Mouse (Mus musculus): Measurements from ENCODE around the gene Emc6. TPM values are rescaled to one million over a fixed set of nuclear protein-coding genes. Genes with fewer than 3 reads are reported as not detected.

The Emc6 gene
- total RNA-seq, 2 experiments from 2014 or later, result 72.4 to 75.5 TPM

GRCm38 (mm10) chr11:73177895-73178294 is 1.1 kb upstream of the Emc6 start:
- DNase-seq, result no peak
- intact Hi-C loops (cut with DNase I), result loop anchor here (5.0 kb wide), 1 partner anchor 41 kb away; the partner anchor contains the start of gene Haspin

- peak; percentile 88 to 90 for DNase-seq
- intact Hi-C loops (cut with DNase I), result loop anchor here (5.0 kb wide), 1 partner anchor 40 kb away; the partner anchor contains the start of gene Haspin
Observed at GRCm38 (mm10) chr11:73177509-73177875, 655 bp upstream of the Emc6 start.

GRCm38 (mm10) chr11:73176186-73176585 is 651 bp downstream of the Emc6 start:
- intact Hi-C loops (cut with DNase I), result loop anchor here (5.0 kb wide), 1 partner anchor 39 kb away; the partner anchor contains the start of gene Haspin
- no peak for DNase-seq

GRCm38 (mm10) chr11:73175612-73176011 is 1.2 kb downstream of the Emc6 start:
- intact Hi-C loops (cut with DNase I), result loop anchor here (5.0 kb wide), 1 partner anchor 38 kb away; the partner anchor contains the start of gene Haspin
- no peak for DNase-seq

GRCm38 (mm10) chr11:73172186-73172585 is 4.7 kb downstream of the Emc6 start:
- peak; percentile 62 to 63 for DNase-seq
- intact Hi-C loops (cut with DNase I), result no loop called here

- intact Hi-C loops (cut with DNase I), result no loop called here
- peak; percentile 54 to 74 for DNase-seq
Observed at GRCm38 (mm10) chr11:73169231-73169630, 7.6 kb downstream of the Emc6 start.

- intact Hi-C loops (cut with DNase I), result no loop called here
- no peak for DNase-seq
Observed at GRCm38 (mm10) chr11:73168576-73168975, 8.3 kb downstream of the Emc6 start.

GRCm38 (mm10) chr11:73168071-73168470 is 8.8 kb downstream of the Emc6 start:
- intact Hi-C loops (cut with DNase I), result no loop called here
- no peak for DNase-seq

GRCm38 (mm10) chr11:73162284-73162683 is 14.6 kb downstream of the Emc6 start:
- no peak for DNase-seq
- intact Hi-C loops (cut with DNase I), result no loop called here

GRCm38 (mm10) chr11:73161616-73162015 is 15.2 kb downstream of the Emc6 start:
- DNase-seq, result no peak
- intact Hi-C loops (cut with DNase I), result no loop called here

GRCm38 (mm10) chr11:73160811-73161200 is 16.0 kb downstream of the Emc6 start:
- DNase-seq, result peak; percentile 52 to 67
- intact Hi-C loops (cut with DNase I), result no loop called here

GRCm38 (mm10) chr11:73159957-73160810 is 16.7 kb downstream of the Emc6 start, which contains the start of gene P2rx5:
Gene P2rx5, plus strand, starts transcription at chr11:73160421.
- intact Hi-C loops (cut with DNase I), result loop anchor here (2.0 kb wide), 1 partner anchor 21 kb away; the partner anchor contains the start of gene Haspin

GRCm38 (mm10) chr11:73155071-73155470 is 21.8 kb downstream of the Emc6 start:
- intact Hi-C loops (cut with DNase I), result no loop called here
- no peak for DNase-seq

More at GRCm38 (mm10) chr11:73159957-73160810, 16.7 kb downstream of the Emc6 start, which contains the start of gene P2rx5:
- DNase-seq, result peak; percentile 67 to 68

GRCm38 (mm10) chr11:73148209-73148608 is 28.6 kb downstream of the Emc6 start:
- no peak for DNase-seq
- intact Hi-C loops (cut with DNase I), result no loop called here

GRCm38 (mm10) chr11:73146975-73147365 is 29.9 kb downstream of the Emc6 start:
- DNase-seq, result no peak
- intact Hi-C loops (cut with DNase I), result no loop called here

GRCm38 (mm10) chr11:73146026-73146974 is 30.5 kb downstream of the Emc6 start:
- intact Hi-C loops (cut with DNase I), result no loop called here
- DNase-seq, result no peak

GRCm38 (mm10) chr11:73144261-73144681 is 32.6 kb downstream of the Emc6 start:
- peak in 1 of 2 experiments; percentile 14 for DNase-seq
- intact Hi-C loops (cut with DNase I), result no loop called here

GRCm38 (mm10) chr11:73137591-73138501 is 39.0 kb downstream of the Emc6 start, which contains the start of gene Haspin:
Gene Haspin, minus strand, starts transcription at chr11:73138294.
- DNase-seq, result peak; percentile 94 to 97

GRCm38 (mm10) chr11:73137116-73137515 is 39.7 kb downstream of the Emc6 start:
- intact Hi-C loops (cut with DNase I), result loop anchor here (2.0 to 5.0 kb wide), 3 partner anchors 40 to 1235 kb away; partner anchors contain the start of genes Emc6 and Tax1bp3
- DNase-seq, result no peak

More at GRCm38 (mm10) chr11:73137591-73138501, 39.0 kb downstream of the Emc6 start, which contains the start of gene Haspin:
- intact Hi-C loops (cut with DNase I), result loop anchor here (2.0 to 5.0 kb wide), 4 partner anchors 21 to 1234 kb away; partner anchors contain the start of genes Emc6 and Tax1bp3

Measured in heart, postnatal 14 days (tissue).